Mouse (Mus musculus) retina, adult 2 months (tissue): Measurements from ENCODE around the gene Cfap161.

ENCODE experiments used
- DNase-seq: peaks from one replicate; pipeline ENCODE4 v3.0.0-alpha.2; 2012; ENCODE audit warnings: low read depth, low spot score

Cfap161 gene

DNA sequence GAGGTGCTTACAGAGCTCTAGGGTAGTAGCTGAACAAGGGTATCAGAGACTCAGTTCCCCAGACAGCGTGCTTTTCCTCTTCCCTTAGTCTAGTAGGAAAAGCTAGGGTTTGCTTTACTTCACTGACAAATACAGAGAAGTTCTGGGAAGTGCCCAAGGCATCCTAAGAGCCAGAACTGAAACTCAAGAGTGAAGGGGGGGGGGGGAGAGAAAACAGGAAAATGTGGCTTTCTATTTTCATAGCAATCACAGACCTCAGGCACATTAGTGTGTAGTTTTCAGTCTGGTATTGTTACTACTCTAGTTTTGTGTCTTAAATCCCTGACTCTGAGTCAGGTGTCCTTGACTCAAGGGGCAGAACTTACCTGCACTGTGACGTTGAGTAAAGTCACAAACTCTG lies 7.3 kb upstream of the Cfap161 start:
- no peak for DNase-seq

DNA sequence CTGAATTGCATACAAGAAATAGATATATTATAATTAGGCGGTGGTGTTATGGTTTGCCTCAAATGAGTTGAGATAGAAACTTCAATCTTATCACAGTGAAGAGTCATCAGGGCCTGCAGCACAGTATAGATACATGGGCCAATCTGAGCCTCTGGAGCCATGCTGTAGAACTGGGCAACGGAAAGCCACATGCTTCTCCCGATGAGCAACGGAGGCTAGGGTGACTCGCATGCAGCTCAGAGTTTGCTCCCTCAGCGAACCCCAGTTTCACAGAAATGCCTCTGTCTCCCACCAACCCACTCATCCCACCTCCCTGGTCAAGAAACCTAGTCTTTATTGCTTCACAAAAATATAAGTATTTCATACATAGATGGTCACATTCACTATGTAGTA lies 6.8 kb upstream of the Cfap161 start:
- DNase-seq = no peak

DNA sequence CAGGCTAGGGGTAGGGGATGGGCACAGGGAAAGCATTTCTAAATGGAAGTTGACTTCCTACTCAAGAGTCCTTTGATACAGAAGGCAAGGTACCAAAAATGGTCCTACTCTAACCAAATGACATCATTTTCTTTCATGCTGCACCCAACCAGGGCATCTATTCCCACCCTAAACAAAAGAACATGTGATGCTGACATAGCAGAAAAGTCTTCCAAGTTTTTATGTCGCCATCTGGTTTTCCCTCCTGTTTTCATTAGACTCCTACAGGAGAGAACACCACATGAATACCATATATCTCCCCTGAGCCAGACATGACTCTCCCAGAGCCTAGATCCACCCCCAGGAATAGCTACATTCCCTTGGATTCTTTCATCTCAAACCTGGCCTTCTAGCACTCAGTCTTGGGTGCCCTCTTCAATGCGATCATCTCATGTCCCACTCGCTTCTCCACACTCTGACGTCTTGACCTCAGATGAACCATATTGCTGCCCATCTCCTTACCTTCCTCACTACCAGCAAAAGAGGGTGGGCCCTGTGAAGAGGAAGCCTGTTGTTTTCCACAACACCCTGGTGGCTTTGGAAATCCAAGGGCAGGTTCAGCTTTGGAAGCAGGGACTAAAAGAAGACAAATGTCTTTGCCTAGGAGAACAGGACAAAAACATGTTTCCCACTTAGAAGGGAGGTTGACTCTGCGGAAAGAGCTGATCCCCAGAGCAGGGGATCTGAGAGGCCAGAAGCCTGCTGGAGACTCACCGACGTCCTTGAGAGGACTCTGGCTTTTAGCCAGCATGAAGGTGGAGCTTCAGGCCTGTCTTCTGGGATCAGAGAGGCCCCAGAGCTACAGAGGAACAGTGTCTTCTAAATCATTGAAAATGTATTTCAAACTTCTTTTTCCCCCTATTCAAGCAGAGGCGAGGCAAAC lies 6.1 kb upstream of the Cfap161 start:
- DNase-seq = no peak

DNA sequence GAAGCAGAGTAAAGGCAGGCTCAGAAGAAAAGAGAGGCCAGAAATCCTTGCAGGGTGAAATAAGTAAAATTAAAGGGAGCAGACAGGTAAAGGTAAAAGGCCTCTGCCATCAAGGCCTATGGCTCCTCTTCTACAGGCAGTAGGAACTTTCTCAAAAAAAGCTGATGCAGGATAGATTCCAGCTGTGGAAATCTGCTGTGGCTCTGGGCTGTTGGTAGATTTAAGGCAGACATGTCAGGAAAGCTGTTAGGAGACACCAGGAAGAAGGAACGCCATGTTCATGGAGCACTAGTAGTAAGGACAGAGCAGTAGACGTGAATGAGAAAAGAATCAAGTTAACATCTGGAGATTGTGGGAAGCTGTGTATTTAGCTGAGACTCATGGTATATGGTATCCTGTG lies 5.4 kb upstream of the Cfap161 start:
- no peak for DNase-seq

DNA sequence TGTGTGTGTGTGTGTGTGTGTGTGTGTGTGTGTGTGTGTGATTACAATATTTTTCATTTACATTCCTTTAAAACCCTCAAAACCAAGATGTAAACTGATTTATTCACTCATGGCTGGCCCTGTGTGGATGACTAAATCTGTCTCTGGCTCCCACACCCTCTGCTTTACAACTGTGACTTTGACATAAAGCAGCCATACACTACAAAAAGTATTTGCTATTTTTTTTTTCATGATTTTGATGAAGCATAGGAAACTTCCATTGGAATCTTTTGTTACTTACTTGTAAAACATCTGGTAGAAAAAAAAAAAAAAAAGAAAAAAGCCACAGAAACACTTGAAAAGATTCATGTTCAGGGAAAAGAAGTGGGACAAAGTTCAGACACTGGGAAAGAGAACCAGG lies 3.3 kb upstream of the Cfap161 start:
- no peak for DNase-seq

DNA sequence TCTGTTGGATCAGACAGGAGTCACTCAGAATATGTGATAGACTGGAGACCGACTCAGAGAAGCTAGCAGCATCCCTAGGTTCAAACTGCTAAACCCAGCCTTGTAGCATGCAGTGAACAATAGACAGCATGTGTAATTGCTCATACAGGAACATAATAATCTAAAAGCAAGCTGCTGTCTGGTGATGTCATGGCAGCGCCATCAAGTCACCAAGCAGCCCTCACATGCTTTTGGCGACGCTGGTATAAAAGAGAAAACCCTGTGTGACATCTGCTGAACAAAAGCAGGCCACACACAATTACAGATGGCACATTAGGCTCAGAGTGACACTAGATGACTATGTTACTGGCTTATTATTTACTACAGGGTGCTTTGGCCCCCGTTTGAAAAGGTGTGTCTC lies 1.5 kb upstream of the Cfap161 start:
- no peak for DNase-seq

DNA sequence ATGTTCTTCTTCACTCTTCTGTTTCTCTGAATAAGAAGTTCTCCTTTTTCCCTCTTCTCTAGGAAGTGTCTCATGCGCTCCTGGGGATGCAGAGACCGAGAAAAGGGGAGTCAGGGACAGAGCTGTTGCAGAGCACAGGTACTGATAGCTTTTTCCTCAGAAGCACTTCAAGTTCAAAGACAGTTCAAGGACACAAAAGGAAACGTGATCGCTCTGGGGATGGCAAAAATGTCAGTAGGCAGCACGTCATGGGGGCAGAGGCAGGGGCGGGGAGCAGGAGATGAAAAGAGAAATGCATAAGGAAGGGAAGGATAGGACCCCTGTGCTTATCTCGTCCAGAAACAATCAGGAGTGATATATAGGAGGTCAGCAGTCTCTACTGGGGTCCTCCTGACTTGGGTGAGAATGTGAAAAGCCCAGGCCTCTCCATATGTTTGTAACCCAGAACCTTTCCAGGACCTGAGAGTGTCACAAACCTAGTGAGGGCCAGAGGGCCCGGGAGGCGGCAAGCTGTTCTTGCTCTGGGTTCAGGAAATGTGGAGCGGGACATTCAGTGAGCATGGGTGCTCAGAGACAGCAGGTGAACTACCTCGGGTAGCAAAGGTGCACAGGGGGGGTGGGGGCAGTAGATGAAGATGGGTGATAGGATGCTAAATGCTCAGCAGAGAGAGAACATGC lies 535 bp downstream of the Cfap161 start:
- no peak for DNase-seq

DNA sequence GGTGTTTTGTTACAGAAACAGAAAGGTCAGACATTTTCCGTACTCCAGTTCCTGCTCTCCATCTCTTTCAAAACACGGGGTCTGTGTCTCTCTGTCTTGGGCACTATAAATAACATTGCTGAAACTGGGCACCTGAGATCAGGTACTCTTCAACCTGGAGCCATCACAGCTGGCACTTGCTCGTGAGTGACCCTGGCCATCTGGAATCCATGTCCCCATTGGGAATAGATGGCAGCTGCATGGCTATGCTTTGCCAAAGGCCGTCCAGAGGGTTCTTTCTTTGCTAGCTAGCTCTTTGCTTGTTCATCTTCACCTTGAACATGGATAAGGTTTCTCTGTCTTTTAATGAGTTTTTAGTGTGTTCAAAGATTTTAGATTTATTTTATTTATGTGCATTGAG lies 13.8 kb downstream of the Cfap161 start:
- no peak for DNase-seq

DNA sequence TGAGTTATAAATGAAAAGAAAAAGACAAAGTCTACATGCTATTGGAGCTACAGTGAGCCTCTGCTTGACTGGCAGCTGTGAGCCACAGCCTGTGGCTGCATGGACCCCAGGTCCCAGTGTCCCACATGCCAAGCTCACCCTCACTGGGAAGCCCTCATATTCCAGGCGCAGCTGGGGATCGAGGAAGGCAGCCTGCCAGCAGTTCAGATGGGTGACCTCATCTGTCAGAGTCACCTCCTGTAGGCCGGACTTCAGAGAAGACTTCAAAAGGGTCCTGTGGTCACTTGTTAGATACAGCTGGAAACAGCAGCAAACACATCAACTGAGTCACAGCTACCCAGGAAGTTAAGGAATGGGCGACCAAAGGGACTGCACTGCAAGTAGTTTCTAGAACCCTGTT lies 14.7 kb downstream of the Cfap161 start:
- no peak for DNase-seq

DNA sequence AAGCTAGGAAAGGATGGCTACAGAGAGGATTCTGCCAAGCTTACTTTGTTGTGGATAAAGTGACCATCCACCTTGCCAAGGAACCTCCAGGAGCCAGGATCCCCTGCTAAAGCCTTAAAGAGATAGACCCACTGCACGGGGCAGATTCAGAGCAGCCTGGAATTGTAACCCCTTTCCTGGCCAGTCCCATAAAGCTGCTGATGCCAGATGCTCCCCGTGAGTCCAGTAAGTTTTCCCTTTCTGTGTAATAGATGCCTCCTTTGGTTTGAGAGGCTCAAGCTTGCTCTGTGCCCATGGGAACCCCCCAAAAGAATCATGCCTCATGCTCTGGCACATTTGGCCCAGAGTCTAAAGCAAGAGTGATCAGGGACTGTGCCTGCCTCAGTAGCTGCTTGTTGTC lies 15.7 kb downstream of the Cfap161 start:
- DNase-seq = no peak

DNA sequence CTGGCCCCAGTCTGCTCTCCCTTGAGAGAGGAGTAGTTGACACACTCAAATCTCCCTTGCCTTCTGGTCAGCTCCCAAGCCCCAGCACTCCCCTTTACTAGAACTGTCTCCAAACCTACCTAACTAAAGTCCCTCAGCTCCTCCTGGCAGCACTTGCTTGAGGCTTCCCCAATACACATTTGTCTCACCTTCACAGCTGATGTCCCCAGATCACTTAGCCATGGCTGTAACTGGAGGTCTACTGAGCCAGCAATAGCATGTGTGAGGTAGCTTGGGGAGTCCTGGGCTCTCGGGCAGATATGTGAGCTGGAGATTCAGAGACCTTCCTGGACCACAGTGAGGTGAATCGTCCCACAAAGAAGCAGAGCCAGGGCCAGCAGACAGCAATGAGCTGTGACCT lies 16.2 kb downstream of the Cfap161 start:
- no peak for DNase-seq

DNA sequence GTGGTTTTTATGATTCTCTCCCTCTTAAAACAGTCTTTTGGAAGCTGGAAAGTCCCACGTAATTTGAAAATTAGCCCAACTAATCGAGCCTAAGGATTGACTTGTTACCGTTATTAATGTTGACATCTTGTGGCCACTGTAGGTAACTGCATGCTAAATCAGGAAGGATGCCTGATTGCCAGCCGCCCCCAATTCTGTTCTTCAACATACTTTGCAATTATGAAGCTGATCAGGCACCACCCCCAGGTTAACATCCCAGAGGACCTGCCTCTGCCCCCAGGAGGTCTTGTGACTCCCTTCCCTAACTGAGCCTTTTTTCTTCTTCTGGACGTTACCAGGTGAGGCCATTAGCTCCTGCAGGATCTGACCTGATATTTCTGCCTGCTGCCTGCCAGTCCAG lies 20.0 kb downstream of the Cfap161 start:
- DNase-seq = peak; percentile 11

DNA sequence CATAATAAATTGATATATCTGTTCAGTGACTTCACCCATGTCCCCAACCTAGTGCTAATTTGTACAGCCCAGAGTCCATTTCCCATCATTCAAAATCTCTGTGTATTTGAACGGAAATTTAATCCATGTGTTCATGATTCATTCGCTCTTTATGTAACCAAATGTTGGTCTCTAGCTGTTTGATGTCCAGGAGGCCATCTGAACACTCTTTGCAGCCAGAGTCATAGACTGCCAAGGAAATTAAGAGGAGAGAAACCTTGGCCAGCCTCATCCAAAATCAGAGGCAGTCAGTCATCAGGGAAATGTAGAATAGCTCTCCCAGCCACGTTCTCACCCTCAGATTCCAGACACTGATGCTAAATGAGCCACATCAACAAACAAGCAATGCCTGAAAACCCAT lies 31.0 kb downstream of the Cfap161 start:
- no peak for DNase-seq

DNA sequence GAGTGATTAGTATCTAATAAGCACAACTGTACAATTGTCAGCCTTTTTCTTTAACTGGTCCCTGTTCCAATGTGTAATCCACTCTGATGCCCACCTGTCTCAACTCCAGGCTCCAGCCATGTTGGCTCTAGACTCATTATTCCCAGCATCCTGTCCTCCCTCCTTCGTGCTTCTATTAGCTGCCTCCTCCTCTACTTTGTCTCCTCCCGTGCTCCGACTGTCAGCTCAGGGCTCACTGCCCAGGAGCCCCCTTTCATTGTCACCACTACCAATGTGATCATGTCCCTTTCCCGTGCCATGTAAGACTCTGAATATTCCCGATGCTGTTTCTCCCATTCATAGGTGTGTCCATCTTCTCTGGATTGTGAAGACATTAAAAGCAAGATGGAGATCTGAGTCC lies 32.3 kb downstream of the Cfap161 start:
- DNase-seq = no peak

DNA sequence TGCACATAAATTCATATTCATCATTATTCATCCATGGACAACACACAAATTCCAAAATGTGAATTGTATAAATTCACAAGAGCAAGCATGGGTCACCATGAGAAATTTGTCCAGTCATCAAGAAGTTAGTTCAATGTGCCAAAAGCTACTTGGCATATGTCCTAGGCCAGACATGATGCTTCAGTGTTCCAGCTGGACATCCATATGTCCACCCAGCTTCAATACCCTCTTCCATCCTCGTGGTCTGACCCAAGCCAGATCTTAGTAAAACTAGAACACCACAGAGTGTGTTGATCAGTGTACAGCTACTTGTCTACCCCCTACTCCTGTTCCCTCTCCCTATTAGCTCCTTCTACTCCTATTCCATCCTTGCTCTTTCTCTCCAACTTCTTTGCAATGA lies 43.6 kb downstream of the Cfap161 start:
- no peak for DNase-seq

DNA sequence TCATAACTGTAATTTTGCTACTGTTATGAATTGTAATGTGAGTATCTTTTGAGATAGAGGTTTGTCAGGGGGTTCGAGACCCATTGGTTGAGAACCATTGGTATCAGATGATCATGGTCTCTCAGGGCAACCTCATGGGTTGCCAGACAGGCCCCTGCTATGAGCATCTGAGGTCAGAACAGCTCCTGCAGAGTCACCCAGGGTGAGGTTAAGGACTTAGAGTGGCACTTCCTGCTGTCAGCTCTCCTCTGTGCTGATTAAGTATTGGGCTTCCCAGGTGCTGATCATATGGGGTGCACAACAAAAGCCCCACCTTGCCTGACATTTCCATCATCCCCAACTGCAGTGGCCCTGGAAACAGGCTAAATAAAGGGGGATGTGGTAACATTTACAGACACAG lies 46.3 kb downstream of the Cfap161 start:
- no peak for DNase-seq

DNA sequence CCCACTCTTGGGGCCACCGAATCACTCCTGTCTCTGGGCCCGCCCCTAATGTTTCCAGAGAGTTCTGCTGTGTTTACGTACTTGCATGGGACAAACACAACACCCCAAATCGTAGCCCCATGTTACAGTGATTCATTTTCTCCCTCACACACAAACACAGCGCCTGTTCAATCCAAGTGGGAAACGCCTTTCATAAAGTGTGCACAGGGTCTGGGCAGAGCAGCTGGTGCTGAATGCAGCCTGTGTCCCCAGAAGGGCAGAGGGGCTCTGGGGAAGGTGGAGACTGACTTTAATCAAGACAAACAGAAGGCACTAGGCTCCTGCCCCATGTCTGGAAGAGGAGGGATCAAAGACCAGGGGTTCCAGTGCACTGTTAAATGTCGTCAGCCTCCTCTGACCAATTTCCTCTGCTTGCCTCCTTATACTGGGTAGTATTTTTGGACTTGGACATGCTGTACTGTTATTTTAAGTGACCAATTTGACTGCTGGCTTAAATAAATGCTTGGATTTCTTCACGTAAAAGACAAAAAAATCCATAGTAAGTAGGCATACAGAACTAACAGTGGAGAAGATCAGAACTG lies 48.5 kb downstream of the Cfap161 start:
- no peak for DNase-seq

DNA sequence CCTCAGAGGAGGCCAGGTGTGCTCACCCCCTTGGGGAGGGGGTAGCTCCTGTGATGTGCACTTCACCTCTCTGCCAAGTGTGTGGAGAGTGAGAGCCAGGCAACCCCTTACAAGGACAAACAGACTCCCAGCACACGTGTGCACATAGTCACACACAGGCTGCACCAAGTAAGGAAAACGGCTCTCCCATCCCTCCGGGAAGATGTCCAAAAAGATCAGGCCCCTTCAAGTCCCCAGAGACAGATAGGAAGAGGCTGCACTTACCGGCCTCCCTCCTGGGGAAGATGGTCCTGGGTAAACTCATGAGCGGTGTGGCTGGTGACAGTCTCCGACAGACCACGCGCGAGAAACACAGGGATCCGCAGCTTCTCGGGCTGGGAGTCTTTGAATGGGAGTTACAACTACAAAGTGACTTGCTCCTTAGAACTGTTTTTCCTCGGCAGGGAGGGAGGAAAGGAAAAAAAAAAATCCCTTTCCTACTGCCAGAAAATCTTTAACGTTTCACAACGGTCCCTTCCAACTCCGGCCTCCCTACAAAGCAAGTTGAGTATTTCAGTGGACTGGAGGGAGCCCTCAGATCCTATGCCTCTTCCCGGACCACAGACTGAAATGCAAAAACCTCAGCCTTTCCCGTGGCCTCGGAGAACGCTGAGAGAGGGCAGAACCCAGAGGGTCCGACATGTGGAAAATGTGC lies 49.1 kb downstream of the Cfap161 start, which contains the start of gene Il16:
TSS of gene Il16 (minus strand) at position 314 of the 694 bp plus-strand sequence.
- DNase-seq = no peak

DNA sequence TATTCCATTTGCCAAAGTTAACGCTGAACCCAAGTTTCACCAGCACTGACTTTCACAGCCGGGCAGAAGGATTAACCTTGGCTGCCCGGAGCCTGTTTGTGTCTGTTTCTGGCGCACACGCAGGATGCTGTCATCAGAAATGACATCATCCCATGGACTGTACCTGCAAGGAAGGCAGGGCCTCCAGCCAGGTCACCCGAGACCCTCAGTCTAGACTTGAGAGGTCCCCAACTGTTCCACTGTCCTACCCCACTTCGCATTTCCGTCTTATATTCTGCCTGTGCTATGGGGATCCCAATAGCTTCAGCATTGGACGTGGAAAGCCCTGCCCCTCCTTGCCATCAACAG lies 49.6 kb downstream of the Cfap161 start:
- no peak for DNase-seq

DNA sequence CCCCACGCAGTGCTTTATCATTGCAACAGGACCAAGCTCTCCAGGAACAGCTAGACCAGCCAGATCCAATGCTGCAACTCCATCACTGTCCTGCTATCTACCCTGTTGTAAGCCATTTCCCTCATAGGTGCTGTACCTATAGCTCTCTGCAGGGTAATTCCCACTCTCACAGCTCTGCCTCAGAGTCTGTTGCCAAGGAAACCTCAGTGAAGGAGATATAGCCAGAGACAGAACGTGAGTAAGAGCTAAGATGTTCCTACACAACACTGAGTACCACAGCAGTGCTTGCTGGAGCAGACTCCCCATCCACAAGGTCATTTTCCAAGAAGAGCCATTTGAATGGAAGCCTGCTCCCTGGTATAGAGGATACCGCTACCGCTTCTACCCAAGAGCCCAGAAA lies 50.4 kb downstream of the Cfap161 start:
- no peak for DNase-seq

DNA sequence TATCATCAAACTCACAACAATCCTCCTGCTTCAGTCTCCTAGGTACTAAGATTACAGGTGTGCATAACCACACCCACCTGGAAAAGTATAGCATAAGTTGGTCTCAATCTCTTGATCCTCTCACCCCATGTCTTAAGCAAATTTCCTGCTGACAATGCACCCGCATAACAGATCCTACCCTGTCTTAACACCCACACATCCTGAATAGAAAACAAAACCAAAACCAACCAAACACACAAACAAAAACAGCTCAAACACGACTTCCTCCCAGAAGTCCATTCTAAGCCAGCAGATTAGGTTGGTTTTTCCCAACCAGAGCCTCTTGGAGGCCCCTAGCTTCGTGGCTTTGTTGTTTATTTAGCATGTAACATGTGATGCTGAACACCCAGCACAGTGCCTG lies 52.0 kb downstream of the Cfap161 start:
- DNase-seq = no peak

DNA sequence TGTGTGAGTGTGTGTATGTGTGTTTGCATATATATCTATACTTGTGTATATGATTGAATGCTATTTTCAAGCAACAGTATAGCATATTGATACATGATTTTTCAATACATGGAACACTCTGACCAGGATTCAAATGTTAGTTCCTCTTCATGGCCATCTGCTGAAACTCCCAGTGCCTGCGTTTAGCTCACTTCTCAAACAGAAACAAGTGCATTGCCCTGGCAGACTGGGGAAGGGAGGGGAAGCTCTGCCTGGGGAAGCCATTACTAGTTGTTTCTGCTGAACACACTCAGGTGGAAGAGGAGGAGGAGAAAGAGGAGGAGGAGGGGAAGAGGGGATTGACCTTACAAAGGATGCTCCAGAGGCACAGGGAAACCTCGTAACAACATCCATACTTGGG lies 52.7 kb downstream of the Cfap161 start:
- DNase-seq = no peak
